Mouse (Mus musculus) adrenal gland, postnatal 36 days (tissue): Measurements from ENCODE around the gene BC049715. TPM values are rescaled to one million over a fixed set of nuclear protein-coding genes. Genes with fewer than 3 reads are reported as not detected.
A peak's percentile ranks its signal among the peaks of the same experiment; 100 is the strongest.

Source experiments
- DNase-seq, 2 experiments: peaks; one replicate each; pipeline ENCODE4 v3.0.0; 2021; ENCODE audit warnings: mixed read lengths in 1 of 2
- total RNA-seq, 2 experiments: library from RNA; stranded (reverse); gene quantifications; 2 replicates each; pipeline ENCODE4 v1.2.3; 2021

The BC049715 gene
- total RNA-seq, 2 experiments from 2014 or later, result 0.43 to 1.2 TPM

- DNase-seq, result peak; percentile 98 to 99
Observed at GRCm38 (mm10) chr6:136808014-136808417, 19.4 kb upstream of the BC049715 start, which contains the start of gene H2afj. Gene H2afj (plus strand): TSS chr6:136808244.

- peak; percentile 55 to 56 for DNase-seq
Observed at GRCm38 (mm10) chr6:136808631-136809046, 18.8 kb upstream of the BC049715 start.

GRCm38 (mm10) chr6:136809077-136809476 is 18.3 kb upstream of the BC049715 start:
- DNase-seq, result peak; percentile 72 to 77

- DNase-seq, result no peak
Observed at GRCm38 (mm10) chr6:136809673-136810072, 17.8 kb upstream of the BC049715 start.

GRCm38 (mm10) chr6:136811196-136811595 is 16.2 kb upstream of the BC049715 start:
- DNase-seq, result no peak

- peak; percentile 45 to 55 for DNase-seq
Observed at GRCm38 (mm10) chr6:136813117-136813516, 14.3 kb upstream of the BC049715 start.

GRCm38 (mm10) chr6:136815381-136815780 is 12.0 kb upstream of the BC049715 start:
- no peak for DNase-seq

GRCm38 (mm10) chr6:136816826-136817225 is 10.6 kb upstream of the BC049715 start:
- no peak for DNase-seq

- no peak for DNase-seq
Observed at GRCm38 (mm10) chr6:136817549-136817948, 9.9 kb upstream of the BC049715 start.

- no peak for DNase-seq
Observed at GRCm38 (mm10) chr6:136820381-136820780, 7.0 kb upstream of the BC049715 start.

GRCm38 (mm10) chr6:136821086-136821485 is 6.3 kb upstream of the BC049715 start:
- DNase-seq, result no peak

GRCm38 (mm10) chr6:136824987-136825386 is 2.4 kb upstream of the BC049715 start:
- DNase-seq, result no peak

- no peak for DNase-seq
Observed at GRCm38 (mm10) chr6:136827116-136827515, 310 bp upstream of the BC049715 start.

- DNase-seq, result peak; percentile 96
Observed at GRCm38 (mm10) chr6:136827881-136828561, 595 bp downstream of the BC049715 start, which contains the start of gene Wbp11. Gene Wbp11 (minus strand): TSS chr6:136828233.

GRCm38 (mm10) chr6:136828681-136829080 is 1.3 kb downstream of the BC049715 start:
- no peak for DNase-seq

- DNase-seq, result no peak
Observed at GRCm38 (mm10) chr6:136831712-136832111, 4.3 kb downstream of the BC049715 start.

GRCm38 (mm10) chr6:136835352-136835751 is 7.9 kb downstream of the BC049715 start, which contains the start of gene Smco3:
Gene Smco3 (minus strand): TSS chr6:136835452.
- DNase-seq, result no peak

GRCm38 (mm10) chr6:136837323-136837722 is 9.9 kb downstream of the BC049715 start:
- DNase-seq, result no peak

- no peak for DNase-seq
Observed at GRCm38 (mm10) chr6:136844903-136845302, 17.5 kb downstream of the BC049715 start.

- no peak for DNase-seq
Observed at GRCm38 (mm10) chr6:136845706-136846480, 18.5 kb downstream of the BC049715 start.

- no peak for DNase-seq
Observed at GRCm38 (mm10) chr6:136847267-136847666, 19.8 kb downstream of the BC049715 start.

- DNase-seq, result peak; percentile 71 to 84
Observed at GRCm38 (mm10) chr6:136847790-136848189, 20.4 kb downstream of the BC049715 start.

- no peak for DNase-seq
Observed at GRCm38 (mm10) chr6:136848399-136848798, 21.0 kb downstream of the BC049715 start.
